11 mouse cellular contexts compared by ENCODE assay signal in the genomic region with DNA sequence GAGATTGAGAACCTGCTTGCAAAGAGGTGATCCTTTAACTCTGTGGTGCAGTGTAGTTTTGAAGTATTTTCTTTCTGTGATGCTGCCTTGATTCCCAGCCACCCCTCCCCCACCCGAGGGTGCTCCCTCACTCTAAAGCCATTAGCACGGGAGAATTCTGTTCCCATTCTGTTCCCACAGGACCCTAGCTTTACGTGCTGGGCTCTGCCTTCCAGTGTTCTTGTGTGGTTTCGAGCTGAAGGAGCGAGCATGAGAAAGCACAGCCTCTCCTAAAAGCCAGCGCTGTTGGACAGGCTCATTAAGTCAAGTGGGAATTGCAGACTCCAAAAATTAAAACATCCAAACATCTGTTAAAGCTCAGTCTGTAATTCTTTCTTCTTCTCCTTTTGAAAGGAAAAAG. TPM values are rescaled to one million over a fixed set of nuclear protein-coding genes. Genes with fewer than 3 reads are reported as not detected.
A peak's percentile ranks its signal among the peaks of the same experiment; 100 is the strongest.
DNase-seq lines count a peak whose midpoint lies in the region; ATAC-seq lines count a peak whose summit lies in the region.
"Had no signal": no experiment of that assay in that cellular context is flagged by ENCODE, and none has a peak within 500 bp of the region (broad histone marks: within the 10 kb centered on the region; RNA-seq: fewer than 3 reads in every experiment).

No protein-coding gene starts in this region.

- H3K4me3 ChIP-seq in heart, embryonic 11.5 days (ENCODE audit: low read depth, low read length) = no peak overlapping the region
- H3K4me3 ChIP-seq: midbrain, embryonic 13.5 days had no signal

- intact Hi-C loops in heart, postnatal 10 days (cut with DNase I) = no loop called here

- no peaks in the 10 kb centered on the region for H3K36me3 ChIP-seq in heart, embryonic 11.5 days (ENCODE audit: control insufficient read depth, insufficient read depth, low read length)
- H3K36me3 ChIP-seq: midbrain, embryonic 13.5 days had no signal

- 17% methylated on average over 6 of the region's 6 CpGs for WGBS in heart, embryonic 11.5 days (ENCODE audit: insufficient replicate concordance)

- no peak overlapping the region for H3K27ac ChIP-seq in heart, embryonic 11.5 days (ENCODE audit: low read depth, low read length)
- H3K27ac ChIP-seq: midbrain, embryonic 13.5 days had no signal

- no peak overlapping the region for H3K4me2 ChIP-seq in heart, embryonic 11.5 days
- H3K4me2 ChIP-seq: midbrain, embryonic 13.5 days had no signal

- no peak for ATAC-seq in heart, embryonic 11.5 days (replicated peaks; ENCODE audit: insufficient number of reproducible peaks, low FRiP score, low TSS enrichment)
- ATAC-seq: intestine, postnatal 0 days; midbrain, embryonic 13.5 days had no signal

- 0 out of 2 replicates have a peak, but pooled peaks cover 3% of the 10 kb centered on the region for H3K4me1 ChIP-seq in heart, embryonic 11.5 days (ENCODE audit: control insufficient read depth, insufficient read depth, low read length)

- DNase-seq in heart, adult 11 months = peak; percentile 97
- DNase-seq in urinary bladder, postnatal 14 days (ENCODE audit: low spot score) = peak; percentile 9
- no peak for DNase-seq in urinary bladder, adult 18-20 months (ENCODE audit: low spot score in 2 of 2)
- peak; percentile 32 to 49 for DNase-seq in heart, postnatal 10 days
- DNase-seq in thymus, postnatal 14 days = no peak
- DNase-seq in adrenal gland, postnatal 25 days = no peak
- DNase-seq in T-cell, adult 2 months (ENCODE audit: low spot score) = no peak
- DNase-seq: left cerebral cortex, postnatal 4 days had no signal

- no peak overlapping the region for H3K9ac ChIP-seq in heart, embryonic 11.5 days (ENCODE audit: low read depth, low read length)
- H3K9ac ChIP-seq: midbrain, embryonic 13.5 days had no signal

- H3K9me3 ChIP-seq in heart, embryonic 11.5 days (replicated peaks; ENCODE audit: control insufficient read depth, low read length) = no peaks in the 10 kb centered on the region
- H3K9me3 ChIP-seq: midbrain, embryonic 13.5 days had no signal

- H3K27me3 ChIP-seq in heart, embryonic 11.5 days (ENCODE audit: control insufficient read depth, insufficient read depth, low read length) = no peaks in the 10 kb centered on the region
- H3K27me3 ChIP-seq: midbrain, embryonic 13.5 days had no signal

RNA-seq across cellular contexts. Expression of a gene that starts 40.5 kb away (rescaled TPM):
- 24.1 and 33.0 TPM in 2 replicates for polyA plus RNA-seq in heart, embryonic 11.5 days (2014; fragmentation: Nextera tagmentation; extraction: Ambion mirVana)
- 10 to 100 TPM; 40.4 to 46.7 TPM for total RNA-seq in heart, postnatal 10 days (2021)
- 106 and 129 TPM in 2 replicates for total RNA-seq in adrenal gland, postnatal 25 days (2021)

Comparison
In these comparisons a context has a peak if more than half of its experiments do, and no peak if none do; other contexts are left out.
1. DNase-seq: peak in heart, adult 11 months (single experiment), urinary bladder, postnatal 14 days (single experiment) and heart, postnatal 10 days (2 of 2); none in urinary bladder, adult 18-20 months (0 of 2), thymus, postnatal 14 days (single experiment), adrenal gland, postnatal 25 days (single experiment) and T-cell, adult 2 months (single experiment).